Mouse (Mus musculus): ENCODE results near the gene Gm28035. TPM values are rescaled to one million over a fixed set of nuclear protein-coding genes. Genes with fewer than 3 reads are reported as not detected.
A peak's percentile ranks its signal among the peaks of the same experiment; 100 is the strongest.

Gm28035 gene
- polyA plus RNA-seq, 1 experiment from 2014 or later: not detected

GRCm38 (mm10) chr2:30211408-30212168 lies 28.8 kb upstream of the Gm28035 start:
- 78% methylated on average over 6 of the region's 6 CpGs for WGBS
- Histone ChIP-seq H3K4me3 (replicated peaks) (no peak overlapping the region), H3K9ac (replicated peaks) (no peak overlapping the region), H3K27me3 (no peaks in the 10 kb centered on the region), H3K27ac (no peak overlapping the region), H3K4me1 (replicated peaks) (peaks cover 3% of the 10 kb centered on the region; the same call in 1 of the 2 replicates), H3K4me2 (no peak overlapping the region), H3K36me3 (no peaks in the 10 kb centered on the region), H3K9me3 (no peaks in the 10 kb centered on the region)
- ATAC-seq (ENCODE audit: insufficient number of reproducible peaks, insufficient read depth, low FRiP score, low TSS enrichment, low read depth): no peak

DNA sequence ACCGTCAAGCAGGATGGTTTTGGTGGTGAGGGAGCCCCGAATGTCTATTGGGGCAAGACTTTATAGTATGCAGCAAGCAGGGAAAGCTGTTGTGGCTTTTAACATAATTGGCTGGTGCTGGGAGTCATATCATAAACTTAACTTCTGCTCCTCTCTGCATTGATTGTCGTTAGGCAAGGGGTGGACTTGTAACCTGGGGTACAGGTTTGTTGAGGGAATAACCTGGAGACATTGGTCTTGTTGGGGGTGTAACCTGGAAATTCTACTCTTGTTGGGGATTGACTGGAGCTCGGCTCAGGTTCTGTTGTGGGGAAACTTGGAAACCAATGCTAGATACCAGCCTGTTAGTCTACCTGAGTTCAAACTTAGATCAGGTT lies 28.2 kb upstream of the Gm28035 start:
- Histone ChIP-seq H3K4me3 (replicated peaks) (no peak overlapping the region), H3K4me2 (no peak overlapping the region), H3K36me3 (no peaks in the 10 kb centered on the region), H3K9ac (replicated peaks) (no peak overlapping the region), H3K9me3 (no peaks in the 10 kb centered on the region), H3K27me3 (no peaks in the 10 kb centered on the region), H3K27ac (no peak overlapping the region), H3K4me1 (replicated peaks) (no peaks in the 10 kb centered on the region)
- ATAC-seq (ENCODE audit: insufficient number of reproducible peaks, insufficient read depth, low FRiP score, low TSS enrichment, low read depth): no peak
- WGBS: 73% methylated on average over 4 of the region's 4 CpGs

- Histone ChIP-seq H3K36me3 (no peaks in the 10 kb centered on the region), H3K4me1 (replicated peaks) (no peaks in the 10 kb centered on the region), H3K4me2 (no peak overlapping the region), H3K27ac (no peak overlapping the region), H3K9me3 (no peaks in the 10 kb centered on the region), H3K4me3 (replicated peaks) (no peak overlapping the region), H3K9ac (replicated peaks) (no peak overlapping the region), H3K27me3 (no peaks in the 10 kb centered on the region)
- no peak for ATAC-seq (ENCODE audit: insufficient number of reproducible peaks, insufficient read depth, low FRiP score, low TSS enrichment, low read depth)
- 57% methylated on average over 1 of the region's 1 CpGs for WGBS
Measured at GRCm38 (mm10) chr2:30212951-30213350, 27.4 kb upstream of the Gm28035 start.

DNA sequence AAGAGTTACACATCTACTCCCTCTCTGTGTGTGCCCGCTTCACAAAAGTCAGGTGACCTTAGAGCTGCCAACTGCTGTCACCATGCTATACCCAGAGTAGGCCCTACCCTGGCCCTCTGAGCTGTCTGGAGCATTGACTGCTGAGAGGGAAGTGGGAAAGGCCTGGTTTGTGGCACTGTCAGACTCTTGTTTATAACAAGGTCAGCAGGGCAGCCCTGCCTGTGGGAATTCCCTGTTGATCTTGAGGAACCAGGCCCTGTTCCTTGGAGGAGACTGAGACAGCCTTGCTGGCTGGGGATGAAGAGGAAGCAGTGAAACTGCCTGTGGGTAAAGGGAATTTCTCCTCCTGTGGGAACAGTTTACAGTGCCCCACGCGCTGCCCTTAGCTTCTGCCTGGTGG lies 25.6 kb upstream of the Gm28035 start:
- no peak for ATAC-seq (ENCODE audit: insufficient number of reproducible peaks, insufficient read depth, low FRiP score, low TSS enrichment, low read depth)
- Histone ChIP-seq H3K4me2 (no peak overlapping the region), H3K4me3 (replicated peaks) (no peak overlapping the region), H3K9ac (replicated peaks) (no peak overlapping the region), H3K36me3 (no peaks in the 10 kb centered on the region), H3K9me3 (no peaks in the 10 kb centered on the region), H3K4me1 (replicated peaks) (no peaks in the 10 kb centered on the region), H3K27me3 (no peaks in the 10 kb centered on the region), H3K27ac (no peak overlapping the region)
- 85% methylated on average over 3 of the region's 3 CpGs for WGBS

GRCm38 (mm10) chr2:30215493-30215892 lies 24.9 kb upstream of the Gm28035 start:
- no peak overlapping the region for H3K4me2 ChIP-seq
- ATAC-seq (ENCODE audit: insufficient number of reproducible peaks, insufficient read depth, low FRiP score, low TSS enrichment, low read depth): no peak
- no peak overlapping the region for H3K4me3 ChIP-seq (replicated peaks)
- H3K27me3 ChIP-seq: no peaks in the 10 kb centered on the region
- no peaks in the 10 kb centered on the region for H3K9me3 ChIP-seq
- 81% methylated on average over 6 of the region's 6 CpGs for WGBS
- no peak overlapping the region for H3K27ac ChIP-seq
- no peaks in the 10 kb centered on the region for H3K36me3 ChIP-seq
- no peak overlapping the region for H3K9ac ChIP-seq (replicated peaks)
- H3K4me1 ChIP-seq (replicated peaks): no peaks in the 10 kb centered on the region

DNA sequence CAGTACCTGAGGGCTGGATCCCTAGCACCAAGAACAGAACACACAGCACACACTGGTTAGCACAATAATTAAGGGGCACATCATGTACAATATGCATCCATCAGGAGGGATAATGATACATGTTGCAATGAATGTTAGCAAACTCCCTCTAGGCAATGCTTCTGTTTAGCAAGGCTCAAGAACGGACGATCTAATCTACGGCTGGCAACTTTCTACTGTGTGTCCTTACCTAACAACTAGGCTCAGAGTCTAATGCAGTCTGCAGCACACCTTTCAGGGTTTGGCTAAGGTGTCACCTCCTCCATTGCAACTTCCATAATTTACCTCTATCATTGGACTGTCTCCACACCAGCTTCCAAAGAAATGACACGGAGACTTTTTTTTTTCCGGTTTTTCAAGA lies 24.1 kb upstream of the Gm28035 start:
- no peaks in the 10 kb centered on the region for H3K4me1 ChIP-seq (replicated peaks)
- H3K9ac ChIP-seq (replicated peaks): no peak overlapping the region
- H3K4me3 ChIP-seq (replicated peaks): no peak overlapping the region
- no peaks in the 10 kb centered on the region for H3K36me3 ChIP-seq
- no peaks in the 10 kb centered on the region for H3K27me3 ChIP-seq
- H3K27ac ChIP-seq: no peak overlapping the region
- H3K4me2 ChIP-seq: no peak overlapping the region
- ATAC-seq (ENCODE audit: insufficient number of reproducible peaks, insufficient read depth, low FRiP score, low TSS enrichment, low read depth): no peak
- H3K9me3 ChIP-seq: no peaks in the 10 kb centered on the region
- 93% methylated on average over 5 of the region's 5 CpGs for WGBS

GRCm38 (mm10) chr2:30235593-30235992 lies 4.8 kb upstream of the Gm28035 start:
- Histone ChIP-seq H3K36me3 (peaks cover 8% of the 10 kb centered on the region), H3K4me3 (replicated peaks) (no peak overlapping the region), H3K4me2 (no peak overlapping the region), H3K4me1 (replicated peaks) (peaks cover 21% of the 10 kb centered on the region), H3K9me3 (peaks cover 4% of the 10 kb centered on the region; the same call in 1 of the 2 replicates), H3K27me3 (no peaks in the 10 kb centered on the region), H3K9ac (replicated peaks) (no peak overlapping the region), H3K27ac (no peak overlapping the region)
- no peak for ATAC-seq (ENCODE audit: insufficient number of reproducible peaks, insufficient read depth, low FRiP score, low TSS enrichment, low read depth)
- 74% methylated on average over 5 of the region's 5 CpGs for WGBS

DNA sequence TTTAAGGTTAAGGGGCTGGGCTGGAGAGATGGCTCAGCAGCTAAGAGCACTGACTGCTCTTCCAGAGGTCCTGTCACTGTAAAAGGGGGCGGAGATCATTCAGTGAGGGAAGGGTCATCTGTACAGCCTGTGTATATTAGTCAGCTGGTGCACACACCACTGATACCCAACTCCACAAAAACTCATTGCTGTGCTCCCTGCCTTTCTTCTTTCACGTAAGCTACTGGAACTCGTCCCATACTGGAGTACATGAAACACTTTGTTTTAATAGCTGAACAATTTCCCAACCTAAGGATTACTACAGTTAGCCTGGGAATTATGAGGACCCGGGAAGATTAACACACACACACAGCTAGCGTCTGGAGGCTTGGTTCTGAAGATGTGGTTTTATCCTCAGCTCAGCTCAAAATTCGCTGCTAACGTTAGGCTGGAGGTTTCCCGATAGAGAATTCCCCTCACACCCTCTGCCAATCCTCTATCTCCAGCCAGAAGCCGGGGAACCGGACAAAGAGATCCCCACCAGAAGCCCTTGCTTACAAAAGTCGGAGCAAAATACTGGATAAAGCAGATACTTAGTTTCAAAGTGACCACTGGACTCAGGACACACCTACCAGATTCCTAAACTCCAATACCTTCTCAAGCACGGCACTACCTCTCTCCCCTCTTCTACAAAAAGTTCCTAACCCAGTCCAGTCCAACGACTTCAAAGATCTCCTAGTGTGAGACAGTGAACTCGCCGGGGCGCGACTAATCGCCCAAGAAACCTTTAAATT lies 3.8 kb upstream of the Gm28035 start:
- WGBS: 5% methylated on average over 18 of the region's 18 CpGs
- Histone ChIP-seq H3K4me2 (peak overlapping the region; percentile 93), H3K27me3 (no peaks in the 10 kb centered on the region), H3K4me1 (replicated peaks) (peaks cover 21% of the 10 kb centered on the region), H3K27ac (peak overlapping the region; percentile 94), H3K4me3 (replicated peaks) (peak overlapping the region; percentile 94), H3K36me3 (peaks cover 18% of the 10 kb centered on the region), H3K9me3 (no peaks in the 10 kb centered on the region), H3K9ac (replicated peaks) (peak overlapping the region; percentile 83)
- no peak for ATAC-seq (ENCODE audit: insufficient number of reproducible peaks, insufficient read depth, low FRiP score, low TSS enrichment, low read depth)

GRCm38 (mm10) chr2:30237199-30237880 lies 3.0 kb upstream of the Gm28035 start, which contains the start of gene Lrrc8a:
Gene Lrrc8a, plus strand, starts transcription at chr2:30237715.
- peak within 1 kb of the TSS; percentile 94 for H3K4me3 ChIP-seq (replicated peaks)
- peaks cover 21% of the 10 kb centered on the region for H3K4me1 ChIP-seq (replicated peaks)
- under 1% methylated on average over 56 of the region's 67 CpGs for WGBS
- H3K4me2 ChIP-seq: peak within 1 kb of the TSS; percentile 93
- peaks cover 25% of the 10 kb centered on the region for H3K36me3 ChIP-seq
- H3K9ac ChIP-seq (replicated peaks): peak within 1 kb of the TSS; percentile 83
- ATAC-seq (ENCODE audit: insufficient number of reproducible peaks, insufficient read depth, low FRiP score, low TSS enrichment, low read depth): peak; percentile 99
- no peaks in the 10 kb centered on the region for H3K9me3 ChIP-seq
- no peaks in the 10 kb centered on the region for H3K27me3 ChIP-seq
- peak within 1 kb of the TSS; percentile 94 for H3K27ac ChIP-seq

DNA sequence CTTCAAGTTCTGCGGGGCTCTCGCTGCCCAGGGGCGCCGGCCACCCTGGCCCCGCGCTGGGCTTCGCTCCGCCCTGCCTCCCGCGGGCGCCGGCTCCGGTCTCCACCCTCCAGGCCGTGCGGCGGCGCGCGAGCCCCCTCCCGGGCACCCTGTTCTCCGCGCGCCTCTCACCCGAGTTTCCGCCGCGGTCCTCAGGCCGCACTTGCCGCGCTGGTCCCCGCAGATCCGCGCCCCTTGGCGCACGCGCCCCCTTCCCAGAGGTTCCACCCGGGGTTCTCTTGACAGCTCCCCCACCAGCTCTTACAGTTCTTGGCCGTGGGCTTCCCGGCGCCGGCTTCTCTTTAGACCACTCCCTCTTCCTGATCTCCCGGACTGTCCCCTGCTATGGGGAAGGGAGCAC lies 2.5 kb upstream of the Gm28035 start:
- Histone ChIP-seq H3K27ac (peak overlapping the region; percentile 94), H3K4me2 (peak overlapping the region; percentile 93), H3K9ac (replicated peaks) (peak overlapping the region; percentile 83), H3K9me3 (no peaks in the 10 kb centered on the region), H3K4me1 (replicated peaks) (peaks cover 26% of the 10 kb centered on the region), H3K27me3 (no peaks in the 10 kb centered on the region), H3K4me3 (replicated peaks) (peak overlapping the region; percentile 94), H3K36me3 (peaks cover 31% of the 10 kb centered on the region)
- peak; percentile 85 for ATAC-seq (ENCODE audit: insufficient number of reproducible peaks, insufficient read depth, low FRiP score, low TSS enrichment, low read depth)
- WGBS: 0% methylated on average over 27 of the region's 42 CpGs

DNA sequence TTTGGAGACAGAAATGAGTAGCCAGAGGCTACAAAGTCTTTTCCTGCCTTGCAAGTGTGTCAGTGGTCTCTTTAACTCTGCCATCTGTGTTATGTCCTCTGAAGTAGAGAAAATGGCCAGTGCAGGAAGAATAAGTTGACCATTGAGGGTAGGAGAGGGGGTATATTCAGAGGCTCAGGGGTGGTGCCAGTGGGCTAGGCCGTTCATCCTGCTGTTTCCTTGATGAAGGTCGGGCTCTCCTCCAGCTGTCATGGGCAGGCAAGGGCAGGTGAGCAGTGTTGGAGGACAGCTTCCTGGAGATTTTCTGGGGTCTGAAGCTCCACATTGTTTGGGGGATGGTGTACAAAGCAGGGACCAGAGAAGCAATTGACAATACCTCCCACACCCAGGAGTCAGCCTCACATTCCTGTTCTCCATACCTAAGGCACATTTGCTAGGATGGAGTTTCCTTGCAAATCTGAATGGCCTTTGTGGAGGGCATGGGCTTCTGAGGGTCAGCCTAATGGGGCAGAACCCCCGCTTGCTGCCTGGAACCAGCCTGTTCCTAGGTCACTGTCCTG lies 1.4 kb upstream of the Gm28035 start:
- Histone ChIP-seq H3K36me3 (peaks cover 42% of the 10 kb centered on the region), H3K27ac (peak overlapping the region; percentile 23; the same call in 1 of the 2 replicates), H3K4me1 (replicated peaks) (peaks cover 30% of the 10 kb centered on the region), H3K9ac (replicated peaks) (peak overlapping the region; percentile 83), H3K27me3 (no peaks in the 10 kb centered on the region), H3K4me2 (peak overlapping the region; percentile 93), H3K9me3 (no peaks in the 10 kb centered on the region), H3K4me3 (replicated peaks) (peak overlapping the region; percentile 94)
- no peak for ATAC-seq (ENCODE audit: insufficient number of reproducible peaks, insufficient read depth, low FRiP score, low TSS enrichment, low read depth)
- 78% methylated on average over 3 of the region's 3 CpGs for WGBS

Measured in limb, embryonic 12.5 days (tissue).